Mouse (Mus musculus) granulocyte monocyte progenitor cell, adult 5-6 weeks (primary cell): ENCODE measurements around the gene Ifrd2. TPM values are rescaled to one million over a fixed set of nuclear protein-coding genes. Genes with fewer than 3 reads are reported as not detected.
"Not testable (repeated sequence)": the region's sequence is repeated elsewhere in the genome, so short reads cannot be mapped to it uniquely, and the experiment has no call there.

Experiments used
- ATAC-seq: replicated peaks from 2 replicates; pipeline ENCODE4 v1.8.0; 2016; ENCODE audit warnings: mild to moderate bottlenecking, moderate TSS enrichment, inconsistent platforms; ENCODE audit not compliant: poor library complexity, severe bottlenecking
- total RNA-seq, 2 experiments: library from RNA; stranded (forward) in 1 of 2; stranded (reverse) in 1 of 2; fragments of 200-712, 200-1000 nt in 1 of 2; fragments of >200 nt in 1 of 2; fragmentation: Nextera tagmentation in 1 of 2; gene quantifications; 2 replicates each; pipeline ENCODE4 v1.2.3; 2014 to 2017

The Ifrd2 gene
- total RNA-seq, 2 experiments from 2014 or later = 76.8 to 89.9 TPM

GRCm38 (mm10) chr9:107571534-107572326 is 15.7 kb upstream of the Ifrd2 start:
- no peak for ATAC-seq

GRCm38 (mm10) chr9:107572327-107572662 is 15.1 kb upstream of the Ifrd2 start:
- no peak for ATAC-seq

GRCm38 (mm10) chr9:107573774-107574173 is 13.7 kb upstream of the Ifrd2 start:
- ATAC-seq = not testable (repeated sequence)

- ATAC-seq = no peak
Observed at GRCm38 (mm10) chr9:107575579-107576356, 11.7 kb upstream of the Ifrd2 start.

- ATAC-seq = peak; percentile 66
Observed at GRCm38 (mm10) chr9:107576357-107577107, 10.9 kb upstream of the Ifrd2 start, which contains the start of gene Hyal1. Hyal1 (plus strand) TSS chr9:107576927.

DNA sequence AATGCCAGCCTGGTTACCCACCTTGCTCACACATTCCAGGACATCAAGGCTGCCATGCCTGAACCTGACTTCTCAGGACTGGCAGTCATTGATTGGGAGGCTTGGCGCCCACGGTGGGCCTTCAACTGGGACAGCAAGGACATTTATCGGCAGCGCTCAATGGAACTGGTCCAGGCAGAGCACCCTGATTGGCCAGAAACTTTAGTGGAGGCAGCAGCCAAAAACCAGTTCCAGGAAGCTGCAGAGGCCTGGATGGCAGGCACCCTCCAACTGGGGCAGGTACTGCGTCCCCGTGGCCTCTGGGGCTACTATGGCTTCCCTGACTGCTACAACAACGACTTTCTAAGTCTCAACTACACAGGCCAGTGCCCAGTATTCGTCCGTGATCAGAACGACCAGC is 9.6 kb upstream of the Ifrd2 start:
- ATAC-seq = no peak

- no peak for ATAC-seq
Observed at GRCm38 (mm10) chr9:107578587-107578986, 8.9 kb upstream of the Ifrd2 start, which contains the start of gene Naa80. Naa80 (plus strand) TSS chr9:107578887.

DNA sequence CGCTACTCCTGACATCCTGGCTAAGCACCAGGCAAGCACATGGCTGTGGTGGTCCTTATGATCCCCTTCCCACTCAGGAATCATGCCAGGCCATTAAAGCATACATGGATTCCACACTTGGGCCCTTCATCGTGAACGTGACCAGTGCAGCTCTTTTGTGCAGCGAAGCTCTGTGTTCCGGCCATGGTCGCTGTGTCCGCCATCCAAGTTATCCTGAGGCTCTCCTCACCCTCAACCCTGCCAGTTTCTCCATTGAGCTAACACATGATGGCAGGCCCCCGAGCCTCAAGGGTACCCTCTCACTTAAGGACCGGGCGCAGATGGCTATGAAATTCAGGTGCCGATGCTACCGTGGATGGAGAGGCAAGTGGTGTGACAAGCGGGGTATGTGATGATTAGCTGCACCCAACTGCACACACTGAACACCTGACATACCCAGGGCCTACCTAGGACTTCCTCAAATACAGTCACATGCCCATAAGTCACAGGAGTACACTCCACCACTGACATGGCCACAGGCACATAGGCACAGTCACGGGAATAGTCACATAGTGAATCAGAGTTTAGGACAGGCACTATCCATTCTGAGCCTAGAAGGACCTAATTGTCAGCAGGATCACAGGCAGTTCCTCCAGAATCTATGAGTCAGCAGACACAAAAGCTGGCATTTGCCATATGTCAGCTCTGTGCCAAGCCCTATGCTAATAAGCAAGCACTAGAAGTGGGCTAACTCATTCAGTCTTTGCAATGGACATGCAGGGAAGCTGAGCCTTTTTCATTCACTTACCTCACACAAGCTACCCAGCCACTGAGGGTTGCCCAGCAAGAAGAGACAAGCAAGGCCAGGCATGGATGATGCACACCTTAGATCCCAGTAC is 8.2 kb upstream of the Ifrd2 start:
- no peak for ATAC-seq

DNA sequence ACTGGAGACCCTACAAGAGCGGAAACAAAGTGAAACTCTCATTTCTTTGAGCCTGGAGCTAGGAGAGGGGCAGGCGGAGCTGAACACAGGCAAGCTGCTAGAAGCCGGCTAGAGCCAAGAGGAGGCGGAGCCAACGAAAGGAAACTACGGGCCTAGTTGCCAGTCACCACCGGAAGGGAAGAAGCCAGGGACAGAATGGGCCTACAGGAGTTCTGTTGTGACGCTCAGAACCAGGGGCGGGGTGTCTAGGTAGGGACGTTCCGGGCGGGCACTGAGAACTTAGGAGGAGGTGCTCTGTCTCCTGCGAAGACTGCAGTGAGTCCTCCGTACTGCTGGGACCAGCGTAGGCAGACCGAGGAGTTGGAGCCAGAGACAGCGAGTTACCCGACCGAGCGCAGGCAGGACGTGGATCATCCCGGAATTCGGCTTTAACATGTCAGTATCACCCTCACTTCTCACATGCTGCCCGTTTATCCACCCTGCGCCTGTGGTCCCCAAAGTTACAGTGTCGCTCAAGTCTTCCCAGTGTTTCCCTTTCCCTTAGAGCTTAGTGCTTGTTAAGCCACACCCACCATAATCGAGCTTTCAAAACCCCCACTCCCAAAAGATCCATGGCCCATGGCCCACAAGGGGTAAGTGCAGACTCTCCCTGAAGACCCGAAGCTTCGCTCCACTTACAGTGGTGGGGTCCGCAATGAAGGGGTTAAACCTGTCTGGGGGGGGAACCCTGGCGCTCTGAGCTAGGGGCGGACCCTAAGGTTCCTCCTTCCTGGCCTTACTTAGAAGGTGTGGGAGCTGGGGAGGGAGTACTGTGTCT is 6.7 kb upstream of the Ifrd2 start, which contains the start of gene Hyal3:
Gene Hyal3, plus strand, starts transcription at position 318 of the 817 bp plus-strand sequence.
- peak; percentile 78 for ATAC-seq

GRCm38 (mm10) chr9:107581584-107581983 is 5.9 kb upstream of the Ifrd2 start:
- no peak for ATAC-seq

DNA sequence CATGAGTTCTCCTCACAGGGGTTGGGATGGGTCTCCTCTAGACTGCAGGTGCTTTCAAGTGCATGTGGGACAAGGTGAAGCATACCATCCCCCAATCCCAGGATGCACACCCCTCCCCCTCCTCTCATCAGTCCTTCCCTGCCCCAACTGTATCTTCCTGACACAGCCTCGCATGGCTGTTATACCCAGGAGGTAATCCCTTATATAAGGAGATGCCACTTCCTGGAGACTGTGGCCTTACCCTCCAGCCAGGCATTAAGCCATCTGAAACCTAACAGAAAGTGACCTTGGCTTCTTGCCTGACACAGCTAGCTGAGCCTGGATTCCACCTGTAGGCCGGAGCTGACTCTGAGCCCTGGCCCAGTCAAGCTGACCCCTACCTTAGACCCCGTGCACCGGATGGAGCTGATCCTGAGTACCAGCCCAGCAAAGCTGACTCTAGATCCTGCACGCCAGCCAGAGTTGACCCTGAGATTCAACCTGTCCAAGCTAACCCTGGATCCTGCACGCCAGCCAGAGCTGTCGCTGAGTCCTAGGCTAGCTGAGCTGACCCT is 4.9 kb upstream of the Ifrd2 start:
- ATAC-seq = no peak

- no peak for ATAC-seq
Observed at GRCm38 (mm10) chr9:107583174-107583573, 4.3 kb upstream of the Ifrd2 start.

- no peak for ATAC-seq
Observed at GRCm38 (mm10) chr9:107586504-107586903, 938 bp upstream of the Ifrd2 start.

- ATAC-seq = peak; percentile 26
Observed at GRCm38 (mm10) chr9:107587833-107588639, 594 bp downstream of the Ifrd2 start.

GRCm38 (mm10) chr9:107590058-107590772 is 2.8 kb downstream of the Ifrd2 start:
- ATAC-seq = no peak

DNA sequence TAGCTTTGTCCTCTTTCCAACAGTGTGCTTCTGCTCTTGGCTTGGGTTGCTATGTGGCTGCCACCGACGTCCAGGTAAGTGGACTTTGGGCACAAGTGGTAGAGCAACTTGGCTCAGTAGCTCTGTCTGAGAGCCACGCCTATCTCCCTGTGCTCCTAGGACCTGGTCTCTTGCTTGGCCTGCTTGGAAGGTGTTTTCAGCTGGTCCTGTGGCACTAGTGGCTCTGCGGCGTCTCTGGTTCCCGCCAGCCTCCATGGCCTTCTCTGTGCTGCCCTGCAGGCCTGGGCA is 3.3 kb downstream of the Ifrd2 start:
- no peak for ATAC-seq
